Mouse (Mus musculus) erythroblast, embryonic 14.5 days (primary cell): Measurements from ENCODE around the gene Nktr.

Source experiments
- GATA1 ChIP-seq: IDR thresholded peaks from 2 replicates; pipeline ENCODE4 v1.6.1; 2012; ENCODE audit warnings: low read length, inconsistent platforms, mixed read lengths
- TAL1 ChIP-seq: IDR thresholded peaks from 3 replicates; pipeline ENCODE4 v1.6.1; 2012; ENCODE audit warnings: low read length, inconsistent platforms, mixed read lengths

DNA sequence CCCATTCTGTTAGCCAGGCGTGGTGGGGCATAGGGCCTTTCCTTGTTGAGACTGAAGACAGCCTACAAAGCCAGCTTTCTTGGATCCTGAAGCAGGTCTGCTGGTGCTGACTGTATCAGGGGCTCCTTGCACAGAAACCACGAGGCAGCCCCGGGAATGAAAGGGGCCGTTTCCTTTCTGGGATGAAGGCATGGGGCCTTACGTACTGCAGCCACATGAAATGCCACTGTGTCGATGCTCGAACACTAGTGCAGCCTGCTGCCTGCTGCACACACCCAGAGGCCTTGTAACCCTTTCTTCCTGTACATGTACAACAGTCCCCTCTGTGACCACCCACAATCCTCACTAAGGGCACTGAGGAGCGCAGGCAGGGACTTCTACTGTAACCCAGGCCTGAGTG lies 37.8 kb upstream of the Nktr start:
- TF ChIP-seq GATA1 (no peak), TAL1 (no peak)
